Mouse (Mus musculus): ENCODE data around the gene Cep135. TPM values are rescaled to one million over a fixed set of nuclear protein-coding genes. Genes with fewer than 3 reads are reported as not detected.

Gene Cep135
- 1.3 and 1.5 TPM in 2 replicates for polyA plus RNA-seq (2012; rRNA removed)

- no peak for DNase-seq (ENCODE audit: low read depth)
Measured at GRCm38 (mm10) chr5:76588551-76589283, at the start of gene Cep135. Cep135 (plus strand) TSS chr5:76588698.

- DNase-seq (ENCODE audit: low read depth): no peak
Measured at GRCm38 (mm10) chr5:76540181-76540580, 48.3 kb upstream of the Cep135 start.

- no peak for DNase-seq (ENCODE audit: low read depth)
Measured at GRCm38 (mm10) chr5:76540842-76541241, 47.7 kb upstream of the Cep135 start.

GRCm38 (mm10) chr5:76543200-76543599 lies 45.3 kb upstream of the Cep135 start:
- DNase-seq (ENCODE audit: low read depth): no peak

- DNase-seq (ENCODE audit: low read depth): no peak
Measured at GRCm38 (mm10) chr5:76550426-76550825, 38.1 kb upstream of the Cep135 start.

GRCm38 (mm10) chr5:76565321-76565720 lies 23.2 kb upstream of the Cep135 start:
- DNase-seq (ENCODE audit: low read depth): no peak

GRCm38 (mm10) chr5:76574251-76574650 lies 14.2 kb upstream of the Cep135 start:
- no peak for DNase-seq (ENCODE audit: low read depth)

- no peak for DNase-seq (ENCODE audit: low read depth)
Measured at GRCm38 (mm10) chr5:76577026-76577425, 11.5 kb upstream of the Cep135 start.

GRCm38 (mm10) chr5:76585378-76585777 lies 3.1 kb upstream of the Cep135 start:
- DNase-seq (ENCODE audit: low read depth): no peak

GRCm38 (mm10) chr5:76589311-76589710 lies 813 bp downstream of the Cep135 start:
- DNase-seq (ENCODE audit: low read depth): no peak

GRCm38 (mm10) chr5:76590009-76590408 lies 1.5 kb downstream of the Cep135 start:
- DNase-seq (ENCODE audit: low read depth): no peak

- DNase-seq (ENCODE audit: low read depth): no peak
Measured at GRCm38 (mm10) chr5:76591885-76592284, 3.4 kb downstream of the Cep135 start.

- DNase-seq (ENCODE audit: low read depth): no peak
Measured at GRCm38 (mm10) chr5:76609702-76610370, 21.3 kb downstream of the Cep135 start.

GRCm38 (mm10) chr5:76612867-76613499 lies 24.5 kb downstream of the Cep135 start:
- DNase-seq (ENCODE audit: low read depth): no peak

GRCm38 (mm10) chr5:76615276-76615675 lies 26.8 kb downstream of the Cep135 start:
- no peak for DNase-seq (ENCODE audit: low read depth)

GRCm38 (mm10) chr5:76616196-76616747 lies 27.8 kb downstream of the Cep135 start:
- no peak for DNase-seq (ENCODE audit: low read depth)

- DNase-seq (ENCODE audit: low read depth): no peak
Measured at GRCm38 (mm10) chr5:76618750-76619149, 30.3 kb downstream of the Cep135 start.

GRCm38 (mm10) chr5:76623759-76624158 lies 35.3 kb downstream of the Cep135 start:
- no peak for DNase-seq (ENCODE audit: low read depth)

GRCm38 (mm10) chr5:76627770-76628169 lies 39.3 kb downstream of the Cep135 start:
- no peak for DNase-seq (ENCODE audit: low read depth)

- no peak for DNase-seq (ENCODE audit: low read depth)
Measured at GRCm38 (mm10) chr5:76634012-76634411, 45.5 kb downstream of the Cep135 start.

- DNase-seq (ENCODE audit: low read depth): no peak
Measured at GRCm38 (mm10) chr5:76635592-76635991, 47.1 kb downstream of the Cep135 start.

- DNase-seq (ENCODE audit: low read depth): no peak
Measured at GRCm38 (mm10) chr5:76642076-76642475, 53.6 kb downstream of the Cep135 start.

- DNase-seq (ENCODE audit: low read depth): no peak
Measured at GRCm38 (mm10) chr5:76644234-76644633, 55.7 kb downstream of the Cep135 start.
